Mouse (Mus musculus) stomach, postnatal 0 days (tissue): Measurements from ENCODE around the gene Glt28d2.

Experiments
- CTCF ChIP-seq: IDR thresholded peaks from 2 replicates; pipeline ENCODE4 v1.5.1; 2016; ENCODE audit warnings: antibody characterized with exemption, low read depth, mild to moderate bottlenecking, moderate library complexity
- EP300 ChIP-seq: optimal IDR thresholded peaks from 2 replicates; pipeline ENCODE3; 2016; ENCODE audit warnings: antibody characterized with exemption

- TF ChIP-seq EP300 (no peak), CTCF (no peak)
Measured at GRCm38 (mm10) chr3:85928140-85928611, 40.9 kb upstream of the Glt28d2 start.
